Mouse (Mus musculus) G1E (cell line): ENCODE results near the gene Pla2g4c. TPM values are rescaled to one million over a fixed set of nuclear protein-coding genes. Genes with fewer than 3 reads are reported as not detected.
"Not testable (repeated sequence)": the region's sequence is repeated elsewhere in the genome, so short reads cannot be mapped to it uniquely, and the experiment has no call there.

ENCODE experiments used
- ATAC-seq: 2 replicates; pipeline ENCODE4 v1.8.0; 2016; ENCODE audit warnings: mild to moderate bottlenecking; ENCODE audit not compliant: insufficient number of reproducible peaks, poor library complexity, low FRiP score, severe bottlenecking; ENCODE audit errors: extremely low read depth
- DNase-seq: peaks from one replicate; pipeline ENCODE4 v3.0.0; 2012; ENCODE audit warnings: low spot score
- H3K27me3 ChIP-seq: 2 replicates; pipeline ENCODE4 v1.6.1; 2012; ENCODE audit warnings: mild to moderate bottlenecking, low read length, inconsistent platforms; ENCODE audit not compliant: insufficient read depth
- H3K36me3 ChIP-seq: replicated peaks from 2 replicates; pipeline ENCODE3; 2012; ENCODE audit warnings: mild to moderate bottlenecking, inconsistent platforms
- H3K4me1 ChIP-seq: 2 replicates; pipeline ENCODE4 v1.6.1; 2012; ENCODE audit warnings: low read depth, low read length, inconsistent platforms, mixed read lengths; ENCODE audit not compliant: insufficient read depth
- H3K4me3 ChIP-seq: 2 replicates; pipeline ENCODE4 v1.5.1; 2012; ENCODE audit warnings: low read depth, mild to moderate bottlenecking, inconsistent platforms, low read length, moderate library complexity, mixed read lengths
- H3K9me3 ChIP-seq: replicated peaks from 2 replicates; pipeline ENCODE4 v1.6.1; 2012; ENCODE audit warnings: inconsistent platforms
- CTCF ChIP-seq: IDR thresholded peaks from 2 replicates; pipeline ENCODE4 v1.5.1; 2012; ENCODE audit warnings: low read depth, low read length, inconsistent platforms, mixed read lengths
- GATA1 ChIP-seq: IDR thresholded peaks from 2 replicates; pipeline ENCODE4 v1.6.1; 2012; ENCODE audit warnings: borderline replicate concordance, low read length, inconsistent platforms, mixed read lengths
- GATA2 ChIP-seq: IDR thresholded peaks from 2 replicates; pipeline ENCODE4 v1.6.1; 2012; ENCODE audit warnings: low read depth, low read length, inconsistent platforms, borderline replicate concordance
- POLR2AphosphoS5 ChIP-seq: IDR thresholded peaks from 2 replicates; pipeline ENCODE4 v1.6.1; 2012; ENCODE audit warnings: low read depth, low read length, inconsistent platforms; ENCODE audit not compliant: insufficient replicate concordance
- TAL1 ChIP-seq: conservative IDR thresholded peaks from 2 replicates; pipeline ENCODE4 v1.6.1; 2012; ENCODE audit warnings: low read depth, low read length, inconsistent platforms, mixed read lengths
- polyA plus RNA-seq: library from polyadenylated mRNA; stranded (reverse); fragments of >175 nt; gene quantifications from 2 replicates; pipeline ENCODE4 v1.2.3, GENCODE M21; 2012
- total RNA-seq, 2 experiments: library from RNA; stranded (forward) in 1 of 2; stranded (reverse) in 1 of 2; fragments of 200-1000 nt in 1 of 2; fragments of >200 nt in 1 of 2; fragmentation: Nextera tagmentation in 1 of 2; gene quantifications; 2 replicates each; pipeline ENCODE4 v1.2.3; 2014 to 2017

Pla2g4c gene
- total RNA-seq (2014; fragmentation: Nextera tagmentation) (0.23 and 1.0 TPM in 2 replicates), total RNA-seq (2017) (0.64 and 0.93 TPM in 2 replicates), polyA plus RNA-seq (0.03 TPM in 1 of 2 replicates, not detected in the other)

- Histone ChIP-seq H3K4me1 (no peaks in the 10 kb centered on the region), H3K27me3 (no peaks in the 10 kb centered on the region), H3K36me3 (peaks cover 2% of the 10 kb centered on the region), H3K4me3 (no peak within 1 kb of the TSS), H3K9me3 (no peaks in the 10 kb centered on the region)
- DNase-seq (no peak), ATAC-seq (no peak)
- TF ChIP-seq TAL1 (no peak), GATA1 (no peak), POLR2AphosphoS5 (no peak), GATA2 (no peak), CTCF (no peak)
These were observed at the start of gene Pla2g4c for GRCm38 (mm10) chr7:13324316-13324715. Gene Pla2g4c (plus strand): TSS chr7:13324655.

GRCm38 (mm10) chr7:13277081-13277480 is 47.4 kb upstream of the Pla2g4c start, which contains the start of gene Lig1:
Gene Lig1 (plus strand): TSS chr7:13277283.
- peaks cover 43% of the 10 kb centered on the region for H3K4me1 ChIP-seq
- H3K4me3 ChIP-seq: peak within 1 kb of the TSS; percentile 83
- peaks cover 61% of the 10 kb centered on the region for H3K36me3 ChIP-seq
- no peaks in the 10 kb centered on the region for H3K9me3 ChIP-seq
- no peak for ATAC-seq
- no peaks in the 10 kb centered on the region for H3K27me3 ChIP-seq
- DNase-seq: no peak
- TF ChIP-seq CTCF (no peak), POLR2AphosphoS5 (no peak), GATA1 (no peak), GATA2 (no peak), TAL1 (no peak)

- Histone ChIP-seq H3K4me1 (peaks cover 46% of the 10 kb centered on the region), H3K27me3 (no peaks in the 10 kb centered on the region), H3K36me3 (peaks cover 65% of the 10 kb centered on the region), H3K4me3 (peak overlapping the region; percentile 83), H3K9me3 (no peaks in the 10 kb centered on the region)
- DNase-seq: peak; percentile 15
- ATAC-seq: no peak
- TF ChIP-seq GATA2 (no peak), GATA1 (no peak), POLR2AphosphoS5 (no peak), TAL1 (no peak), CTCF (no peak)
These were observed 46.6 kb upstream of the Pla2g4c start for GRCm38 (mm10) chr7:13277833-13278232.

- Histone ChIP-seq H3K9me3 (no peaks in the 10 kb centered on the region), H3K4me3 (peak within 1 kb of the TSS; percentile 83), H3K4me1 (peaks cover 48% of the 10 kb centered on the region), H3K27me3 (no peaks in the 10 kb centered on the region), H3K36me3 (peaks cover 66% of the 10 kb centered on the region)
- ATAC-seq (peak; percentile 89), DNase-seq (peak; percentile 85)
- TF ChIP-seq TAL1 (no peak), CTCF (no peak), POLR2AphosphoS5 (no peak), GATA2 (no peak), GATA1 (no peak)
These were observed 46.1 kb upstream of the Pla2g4c start, which contains the start of gene Zswim9 for GRCm38 (mm10) chr7:13278308-13278891. Gene Zswim9 (minus strand): TSS chr7:13278721.

GRCm38 (mm10) chr7:13278957-13279356 is 45.5 kb upstream of the Pla2g4c start:
- Histone ChIP-seq H3K36me3 (peaks cover 66% of the 10 kb centered on the region), H3K4me1 (peaks cover 48% of the 10 kb centered on the region), H3K4me3 (peak overlapping the region; percentile 83)
- ATAC-seq: peak; percentile 41
- not testable (repeated sequence) for H3K9me3 ChIP-seq, H3K27me3 ChIP-seq, DNase-seq

- peaks cover 19% of the 10 kb centered on the region for H3K4me1 ChIP-seq
- H3K4me3 ChIP-seq: no peak overlapping the region
- DNase-seq (no peak), ATAC-seq (no peak)
- H3K9me3 ChIP-seq: no peaks in the 10 kb centered on the region
- TF ChIP-seq TAL1 (no peak), GATA1 (no peak), POLR2AphosphoS5 (no peak), CTCF (peak; percentile 24; the same call in 1 of the 2 replicates), GATA2 (no peak)
- peaks cover 99% of the 10 kb centered on the region for H3K36me3 ChIP-seq
- no peaks in the 10 kb centered on the region for H3K27me3 ChIP-seq
These were observed 35.8 kb upstream of the Pla2g4c start for GRCm38 (mm10) chr7:13288621-13289020.
